Mouse (Mus musculus): Measurements from ENCODE around the gene Tmem127. TPM values are rescaled to one million over a fixed set of nuclear protein-coding genes. Genes with fewer than 3 reads are reported as not detected.
"Not testable (repeated sequence)": the region's sequence is repeated elsewhere in the genome, so short reads cannot be mapped to it uniquely, and the experiment has no call there.

The Tmem127 gene
- total and polyA plus RNA-seq, 3 experiments: 11.5 to 15.8 (median 11.9) TPM

- Histone ChIP-seq H3K4me3 (replicated peaks in 1 of 3; ENCODE audit: low read depth in 2 of 3, low read length in 2 of 3, poor library complexity in 1 of 3) (no peak overlapping the region), H3K4me1 (ENCODE audit: control insufficient read depth in 1 of 2, insufficient read depth in 2 of 2) (peaks cover 4 to 23% of the 10 kb centered on the region in 2 experiments), H3K27ac (ENCODE audit: insufficient read depth, low read depth) (no peak overlapping the region), H3K79me2 (replicated peaks; ENCODE audit: control insufficient read depth, extremely low read depth, insufficient read depth, poor library complexity, severe bottlenecking) (no peaks in the 10 kb centered on the region), H3K4me2 (ENCODE audit: insufficient read depth, low read depth, poor library complexity, severe bottlenecking) (no peak overlapping the region), H3K9me3 (replicated peaks; ENCODE audit: low read length) (no peaks in the 10 kb centered on the region), H3K36me3 (replicated peaks in 1 of 2; ENCODE audit: control insufficient read depth in 1 of 2, insufficient read depth in 1 of 2, low read length in 1 of 2) (peaks cover 24 to 41% of the 10 kb centered on the region in 2 experiments), H3K9ac (ENCODE audit: insufficient read depth, low read depth) (no peak overlapping the region), H3K27me3 (replicated peaks) (no peaks in the 10 kb centered on the region)
- in situ Hi-C loops (cut with MboI; ENCODE audit: low pct_ligation_motif_present, low pct_unique_long_range_greater_than_20kb, low sequenced_read_pairs) (no loop called here), dilution Hi-C loops (cut with MboI; ENCODE audit: extremely low pct_ligation_motif_present, extremely low pct_unique_long_range_greater_than_20kb, low sequenced_read_pairs) (no loop called here)
- DNase-seq (ENCODE audit: extremely low read depth): no peak
- TF ChIP-seq CHD2 (IDR thresholded peaks at IDR 0.05; ENCODE audit: low read length): no peak
- TF ChIP-seq MAZ (IDR thresholded peaks at IDR 0.05; ENCODE audit: low read depth, low read length): no peak
- TF ChIP-seq GABPA (IDR thresholded peaks at IDR 0.05; ENCODE audit: insufficient replicate concordance, low read depth, low read length): no peak
- no peak for TF ChIP-seq TBP (conservative IDR thresholded peaks at IDR 0.05; ENCODE audit: low read depth, low read length)
- no peak for TF ChIP-seq ELF1 (IDR thresholded peaks at IDR 0.05; ENCODE audit: low read depth, low read length)
- no peak for TF ChIP-seq MXI1 (IDR thresholded peaks at IDR 0.05; ENCODE audit: low read depth, low read length)
- TF ChIP-seq MYC (IDR thresholded peaks at IDR 0.05; ENCODE audit: low read depth, low read length): no peak
- no peak for TF ChIP-seq ZC3H11A (IDR thresholded peaks at IDR 0.05; ENCODE audit: low read depth, low read length)
- TF ChIP-seq SMC3 (IDR thresholded peaks at IDR 0.05; ENCODE audit: low read depth, low read length): no peak
- no peak for TF ChIP-seq CHD1 (IDR thresholded peaks at IDR 0.05; ENCODE audit: low read depth, low read length)
- TF ChIP-seq ZNF384 (IDR thresholded peaks at IDR 0.05; ENCODE audit: low read depth, low read length): no peak
- no peak for TF ChIP-seq E2F4 (IDR thresholded peaks at IDR 0.05; ENCODE audit: insufficient replicate concordance, low read depth, low read length)
- no peak for TF ChIP-seq USF1 (IDR thresholded peaks at IDR 0.05; ENCODE audit: low read depth, low read length)
- no peak for TF ChIP-seq PAX5 (IDR thresholded peaks at IDR 0.05; ENCODE audit: low read length)
These were observed 54.2 kb downstream of the Tmem127 start for GRCm38 (mm10) chr2:127301883-127302282.

- H3K36me3 ChIP-seq (replicated peaks in 1 of 2; ENCODE audit: control insufficient read depth in 1 of 2, insufficient read depth in 1 of 2, low read length in 1 of 2): peaks cover 3 to 18% of the 10 kb centered on the region in 2 experiments
- H3K4me3 ChIP-seq (replicated peaks in 1 of 3; ENCODE audit: low read depth in 2 of 3, low read length in 2 of 3, poor library complexity in 1 of 3); H3K9ac ChIP-seq (ENCODE audit: insufficient read depth, low read depth); H3K4me2 ChIP-seq (ENCODE audit: insufficient read depth, low read depth, poor library complexity, severe bottlenecking); H3K27ac ChIP-seq (ENCODE audit: insufficient read depth, low read depth); DNase-seq (ENCODE audit: extremely low read depth); H3K79me2 ChIP-seq (replicated peaks; ENCODE audit: control insufficient read depth, extremely low read depth, insufficient read depth, poor library complexity, severe bottlenecking); H3K27me3 ChIP-seq (replicated peaks); in situ Hi-C loops (cut with MboI; ENCODE audit: low pct_ligation_motif_present, low pct_unique_long_range_greater_than_20kb, low sequenced_read_pairs); H3K9me3 ChIP-seq (replicated peaks; ENCODE audit: low read length); dilution Hi-C loops (cut with MboI; ENCODE audit: extremely low pct_ligation_motif_present, extremely low pct_unique_long_range_greater_than_20kb, low sequenced_read_pairs): not testable (repeated sequence)
- peaks cover 7 to 40% of the 10 kb centered on the region in 2 experiments for H3K4me1 ChIP-seq (ENCODE audit: control insufficient read depth in 1 of 2, insufficient read depth in 2 of 2)
These were observed 56.5 kb downstream of the Tmem127 start for GRCm38 (mm10) chr2:127304192-127304591.
